ENCODE assay signal across 10 mouse cellular contexts in the genomic region with DNA sequence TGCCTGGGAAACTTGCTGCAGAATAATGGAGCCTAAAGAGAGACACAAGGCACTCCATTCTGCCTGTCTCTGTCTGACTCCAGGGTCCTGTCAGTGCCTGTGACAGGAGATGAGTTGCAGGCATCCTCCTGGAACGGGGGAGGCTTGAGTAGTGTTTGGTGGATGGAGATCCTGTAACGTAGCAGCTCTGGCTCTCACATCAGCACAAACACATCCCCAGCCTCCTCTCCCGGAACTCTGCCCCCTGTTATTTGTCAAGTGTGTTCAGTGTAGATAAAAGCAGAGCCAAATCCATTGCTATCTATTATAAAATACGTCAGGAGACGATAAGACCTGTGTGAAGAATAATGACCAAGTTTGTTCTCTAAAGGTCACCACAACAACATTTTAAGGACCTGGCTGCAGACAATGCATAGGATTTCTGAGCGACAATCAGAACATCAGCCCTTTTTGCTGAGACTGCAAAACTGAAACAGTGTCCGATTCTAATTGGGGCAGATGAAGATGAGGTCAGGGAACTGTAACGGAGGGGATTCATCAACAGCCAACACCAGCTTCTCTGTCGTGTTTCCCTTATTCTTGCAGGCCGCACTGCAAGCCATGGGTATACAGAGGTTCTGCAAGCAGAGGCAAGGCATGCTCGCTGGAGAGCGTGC. TPM values are rescaled to one million over a fixed set of nuclear protein-coding genes. Genes with fewer than 3 reads are reported as not detected.
A peak's percentile ranks its signal among the peaks of the same experiment; 100 is the strongest.
DNase-seq lines count a peak whose midpoint lies in the region; ATAC-seq and TF ChIP-seq lines count a peak whose summit lies in the region.
"Had no signal": no experiment of that assay in that cellular context is flagged by ENCODE, and none has a peak within 500 bp of the region (broad histone marks: within the 10 kb centered on the region; RNA-seq: fewer than 3 reads in every experiment).

No protein-coding gene starts in this region.

- no peak overlapping the region for H3K27ac ChIP-seq in lung, postnatal 0 days (ENCODE audit: low read length)
- H3K27ac ChIP-seq: embryonic facial prominence, embryonic 15.5 days had no signal

- peaks cover 3% of the 10 kb centered on the region; the same call in 1 of the 2 replicates for H3K4me1 ChIP-seq in lung, postnatal 0 days (ENCODE audit: insufficient read depth, low read depth, low read length)

- H3K9me3 ChIP-seq in lung, postnatal 0 days (ENCODE audit: low read length) = no peaks in the 10 kb centered on the region
- H3K9me3 ChIP-seq: embryonic facial prominence, embryonic 15.5 days had no signal

- no peak overlapping the region for H3K4me2 ChIP-seq in lung, postnatal 0 days (replicated peaks; ENCODE audit: low read depth, low read length)
- H3K4me2 ChIP-seq: embryonic facial prominence, embryonic 15.5 days had no signal

- H3K9ac ChIP-seq in lung, postnatal 0 days (replicated peaks; ENCODE audit: low read depth) = no peak overlapping the region
- H3K9ac ChIP-seq: embryonic facial prominence, embryonic 15.5 days had no signal

- peak; percentile 14 for DNase-seq in kidney, adult 9 months
- no peak for DNase-seq in kidney, postnatal 36 days
- peak; percentile 23 for DNase-seq in brain, embryonic 14.5 days (ENCODE audit: low read depth)
- DNase-seq in heart, postnatal 14 days = peak; percentile 39 to 46
- DNase-seq in lung, postnatal 0 days (ENCODE audit: low spot score) = no peak
- DNase-seq in cerebellum, adult 9-10 months = no peak
- DNase-seq in adrenal gland, postnatal 25 days = no peak
- no peak for DNase-seq in thymus, adult 18-20 months

- H3K27me3 ChIP-seq in lung, postnatal 0 days (replicated peaks; ENCODE audit: insufficient read depth, low read length) = no peaks in the 10 kb centered on the region
- H3K27me3 ChIP-seq: embryonic facial prominence, embryonic 15.5 days had no signal

- H3K4me3 ChIP-seq in lung, postnatal 0 days (ENCODE audit: low read depth, low read length) = no peak overlapping the region
- H3K4me3 ChIP-seq: embryonic facial prominence, embryonic 15.5 days had no signal

- no peak for TF ChIP-seq POLR2A in brain, embryonic 14.5 days (IDR thresholded peaks at IDR 0.05; ENCODE audit: borderline replicate concordance, extremely low read depth, insufficient read depth, insufficient read length, poor library complexity, severe bottlenecking)

- peak; percentile 26; the same call in 1 of the 2 replicates for ATAC-seq in lung, postnatal 0 days

- no peak for TF ChIP-seq EP300 in lung, postnatal 0 days (IDR thresholded peaks at IDR 0.05)

- H3K36me3 ChIP-seq in lung, postnatal 0 days (ENCODE audit: insufficient read depth, low read length) = no peaks in the 10 kb centered on the region
- H3K36me3 ChIP-seq: embryonic facial prominence, embryonic 15.5 days had no signal

- TF ChIP-seq CTCF in brain, embryonic 14.5 days (IDR thresholded peaks at IDR 0.05; ENCODE audit: borderline replicate concordance, extremely low read depth, insufficient read depth, insufficient read length) = no peak
- no peak for TF ChIP-seq CTCF in lung, postnatal 0 days (IDR thresholded peaks at IDR 0.05)

- 47% methylated on average over 12 of the region's 12 CpGs for WGBS in lung, postnatal 0 days

- intact Hi-C loops in heart, postnatal 14 days (cut with DNase I) = no loop called here

RNA-seq across cellular contexts. Expression of a gene that starts 55.2 kb away (rescaled TPM):
- polyA plus RNA-seq in brain, embryonic 14.5 days (2012; rRNA removed) = not detected in 2 replicates
- total RNA-seq in heart, postnatal 14 days (2021) = not detected
- not detected in 2 replicates for polyA plus RNA-seq in lung, postnatal 0 days (2015; fragmentation: Nextera tagmentation; extraction: Ambion mirVana)
- total RNA-seq in adrenal gland, postnatal 25 days (2021) = 0.24 TPM in 1 of 2 replicates, not detected in the other
- total RNA-seq: granulocyte monocyte progenitor cell, adult 5-6 weeks had no signal
- polyA plus RNA-seq: embryonic facial prominence, embryonic 15.5 days had no signal

Comparison
In these comparisons a context has a peak if more than half of its experiments do, and no peak if none do; other contexts are left out.
1. DNase-seq: peak in kidney, adult 9 months (single experiment), brain, embryonic 14.5 days (single experiment) and heart, postnatal 14 days (2 of 2); none in kidney, postnatal 36 days (0 of 2), lung, postnatal 0 days (single experiment), cerebellum, adult 9-10 months (single experiment), adrenal gland, postnatal 25 days (single experiment) and thymus, adult 18-20 months (0 of 2).